Mouse (Mus musculus) liver, embryonic 14.5 days (tissue): ENCODE data around the gene Zdhhc19. TPM values are rescaled to one million over a fixed set of nuclear protein-coding genes. Genes with fewer than 3 reads are reported as not detected.

Experiments
- ATAC-seq: fragments of 200-750 bp; cut with Nextera tagmentation; 2 replicates; pipeline ENCODE4 v1.8.0; 2017; ENCODE audit warnings: moderate number of reproducible peaks, mild to moderate bottlenecking, moderate library complexity; ENCODE audit not compliant: insufficient read depth
- DNase-seq, 3 experiments: peaks; one replicate each; pipeline ENCODE4 v3.0.0-alpha.2; 2012 to 2013; ENCODE audit warnings: low read depth in 3 of 3, low spot score in 3 of 3
- H3K27ac ChIP-seq: fragments of 300-500 bp; sonication (generic); 2 replicates; pipeline ENCODE4 v1.5.1; 2014; ENCODE audit warnings: moderate library complexity, mild to moderate bottlenecking, control low read depth, inconsistent platforms
- H3K27me3 ChIP-seq: fragments of 300-500 bp; sonication (generic); 2 replicates; pipeline ENCODE4 v1.6.1; 2014; ENCODE audit warnings: mild to moderate bottlenecking, low read length, moderate library complexity; ENCODE audit not compliant: control insufficient read depth, insufficient read depth
- H3K36me3 ChIP-seq: fragments of 300-500 bp; sonication (generic); replicated peaks from 2 replicates; pipeline ENCODE4 v1.6.1; 2014; ENCODE audit warnings: low read depth; ENCODE audit not compliant: control insufficient read depth, insufficient read depth
- H3K4me1 ChIP-seq, 2 experiments: fragments of 200-500 bp in 1 of 2; fragments of 300-500 bp in 1 of 2; sonication (generic) in 1 of 2; replicated peaks; 2 replicates each; pipeline ENCODE4 v1.6.1; 2012 to 2014; ENCODE audit warnings: antibody characterized with exemption in 1 of 2, inconsistent platforms in 1 of 2, low read length in 1 of 2; ENCODE audit not compliant: control insufficient read depth in 2 of 2, insufficient read depth in 2 of 2
- H3K4me2 ChIP-seq: fragments of 300-500 bp; sonication (generic); 2 replicates; pipeline ENCODE4 v1.6.1; 2014; ENCODE audit warnings: low read depth, mild to moderate bottlenecking, control low read depth, moderate library complexity
- H3K4me3 ChIP-seq, 2 experiments: fragments of 200-500 bp in 1 of 2; fragments of 300-500 bp in 1 of 2; sonication (generic) in 1 of 2; 2 replicates each; pipeline ENCODE4 v1.5.1; 2012 to 2014; ENCODE audit warnings: low read depth in 2 of 2, low read length in 2 of 2, mild to moderate bottlenecking in 2 of 2, control low read depth in 1 of 2, inconsistent platforms in 1 of 2, moderate library complexity in 1 of 2; ENCODE audit not compliant: insufficient read depth in 1 of 2
- H3K9ac ChIP-seq: fragments of 300-500 bp; sonication (generic); replicated peaks from 2 replicates; pipeline ENCODE4 v1.6.1; 2014; ENCODE audit warnings: mild to moderate bottlenecking, control low read depth, moderate library complexity
- H3K9me3 ChIP-seq: fragments of 300-500 bp; sonication (generic); 2 replicates; pipeline ENCODE4 v1.6.1; 2016; ENCODE audit warnings: low read length, mixed read lengths; ENCODE audit not compliant: control insufficient read depth
- CTCF ChIP-seq: IDR thresholded peaks from 2 replicates; pipeline ENCODE4 v1.5.1; 2016; ENCODE audit warnings: antibody characterized with exemption, low read depth, control low read depth
- EP300 ChIP-seq: IDR thresholded peaks from 2 replicates; pipeline ENCODE4 v1.6.1; 2016; ENCODE audit warnings: antibody characterized with exemption, low read depth
- WGBS: fragments of 180-500 bp; shearing (Covaris S2); extraction: QIAGEN DNeasy Blood & Tissue Kit; methylation state at CpG from one replicate; pipeline ENCODE4 v1.1.7; 2014; ENCODE audit not compliant: insufficient replicate concordance; 5-methylcytosine and 5-hydroxymethylcytosine counted together
- polyA plus RNA-seq, 2 experiments: library from polyadenylated mRNA; depleted of rRNA in 1 of 2; stranded (reverse) in 1 of 2; unstranded in 1 of 2; fragments of >200 nt; fragmentation: Nextera tagmentation in 1 of 2; extraction: Ambion mirVana in 1 of 2; gene quantifications; 2 replicates each; pipeline versions ENCODE4 v1.2.1 to v1.2.3; 2012 to 2014

Gene Zdhhc19
- polyA plus RNA-seq, 2 experiments = not detected

DNA sequence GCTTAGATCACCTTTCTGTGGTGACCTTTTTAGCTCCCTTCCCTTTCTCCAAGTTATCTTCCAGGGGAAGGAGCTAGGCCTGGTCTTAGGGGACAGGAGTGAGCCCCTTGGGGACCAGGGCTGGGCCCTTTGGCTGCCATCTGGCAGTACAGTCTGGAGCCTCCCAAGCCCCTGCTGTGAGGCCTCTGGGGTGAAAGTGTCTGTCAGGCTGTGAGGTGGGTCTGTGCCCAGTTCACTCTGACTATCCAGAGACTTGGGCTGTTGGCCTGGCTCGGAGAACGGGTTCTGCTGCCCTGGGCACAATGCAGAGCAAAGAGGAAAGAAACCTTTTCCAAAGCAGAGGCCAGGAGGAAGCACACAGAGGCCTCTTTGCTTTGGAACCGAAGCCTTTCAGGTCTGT lies 16.9 kb downstream of the Zdhhc19 start:
- H3K36me3 ChIP-seq = no peaks in the 10 kb centered on the region
- TF ChIP-seq CTCF (no peak), EP300 (no peak)
- H3K9ac ChIP-seq = peak overlapping the region; percentile 68
- H3K4me3 ChIP-seq = peak overlapping the region in 1 of 2 experiments; percentile 9; a peak in 1 of 4 replicates
- H3K4me2 ChIP-seq = peak overlapping the region; percentile 96
- no peak for ATAC-seq
- no peak for DNase-seq
- H3K4me1 ChIP-seq = peaks cover 77 to 78% of the 10 kb centered on the region in 2 experiments
- WGBS = 89% methylated on average over 3 of the region's 3 CpGs
- peak overlapping the region; percentile 100 for H3K27ac ChIP-seq
- no peaks in the 10 kb centered on the region for H3K9me3 ChIP-seq
- no peaks in the 10 kb centered on the region for H3K27me3 ChIP-seq

GRCm38 (mm10) chr16:32513401-32513800 lies 17.3 kb downstream of the Zdhhc19 start:
- H3K27ac ChIP-seq = peak overlapping the region; percentile 100
- 92% methylated on average over 6 of the region's 6 CpGs for WGBS
- H3K9ac ChIP-seq = peak overlapping the region; percentile 68
- no peaks in the 10 kb centered on the region for H3K27me3 ChIP-seq
- DNase-seq (no peak), ATAC-seq (no peak)
- no peak overlapping the region for H3K4me3 ChIP-seq
- no peaks in the 10 kb centered on the region for H3K36me3 ChIP-seq
- H3K9me3 ChIP-seq = no peaks in the 10 kb centered on the region
- no peak for TF ChIP-seq CTCF
- TF ChIP-seq EP300 = no peak
- peaks cover 72 to 73% of the 10 kb centered on the region in 2 experiments for H3K4me1 ChIP-seq
- peak overlapping the region; percentile 96 for H3K4me2 ChIP-seq

DNA sequence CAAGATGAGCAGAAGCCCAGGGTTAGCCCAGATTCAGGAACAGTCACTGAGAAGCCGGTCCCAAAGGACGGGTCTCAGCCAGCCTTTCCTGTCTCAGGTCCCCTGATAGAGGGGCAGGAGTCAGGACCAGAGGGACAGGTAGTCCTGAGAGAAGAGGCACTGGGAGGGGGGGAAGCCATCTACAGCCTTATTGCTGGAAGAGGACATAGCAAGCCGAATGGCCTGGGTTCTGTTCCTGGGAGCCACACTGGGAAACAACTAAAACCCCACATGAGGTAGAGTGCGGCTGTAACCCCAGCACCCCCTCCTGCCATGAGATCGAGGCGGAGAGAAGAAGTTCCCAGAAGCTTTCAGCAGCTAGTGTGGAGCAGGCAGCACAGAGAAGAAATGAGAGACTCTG lies 17.9 kb downstream of the Zdhhc19 start:
- no peak overlapping the region for H3K9ac ChIP-seq
- ATAC-seq (no peak), DNase-seq (no peak)
- TF ChIP-seq EP300 (no peak), CTCF (no peak)
- H3K36me3 ChIP-seq = no peaks in the 10 kb centered on the region
- peak overlapping the region; percentile 100 for H3K27ac ChIP-seq
- H3K4me3 ChIP-seq = no peak overlapping the region
- no peaks in the 10 kb centered on the region for H3K27me3 ChIP-seq
- WGBS = 85% methylated on average over 6 of the region's 6 CpGs
- H3K4me1 ChIP-seq = peaks cover 67 to 69% of the 10 kb centered on the region in 2 experiments
- H3K4me2 ChIP-seq = no peak overlapping the region
- H3K9me3 ChIP-seq = no peaks in the 10 kb centered on the region

DNA sequence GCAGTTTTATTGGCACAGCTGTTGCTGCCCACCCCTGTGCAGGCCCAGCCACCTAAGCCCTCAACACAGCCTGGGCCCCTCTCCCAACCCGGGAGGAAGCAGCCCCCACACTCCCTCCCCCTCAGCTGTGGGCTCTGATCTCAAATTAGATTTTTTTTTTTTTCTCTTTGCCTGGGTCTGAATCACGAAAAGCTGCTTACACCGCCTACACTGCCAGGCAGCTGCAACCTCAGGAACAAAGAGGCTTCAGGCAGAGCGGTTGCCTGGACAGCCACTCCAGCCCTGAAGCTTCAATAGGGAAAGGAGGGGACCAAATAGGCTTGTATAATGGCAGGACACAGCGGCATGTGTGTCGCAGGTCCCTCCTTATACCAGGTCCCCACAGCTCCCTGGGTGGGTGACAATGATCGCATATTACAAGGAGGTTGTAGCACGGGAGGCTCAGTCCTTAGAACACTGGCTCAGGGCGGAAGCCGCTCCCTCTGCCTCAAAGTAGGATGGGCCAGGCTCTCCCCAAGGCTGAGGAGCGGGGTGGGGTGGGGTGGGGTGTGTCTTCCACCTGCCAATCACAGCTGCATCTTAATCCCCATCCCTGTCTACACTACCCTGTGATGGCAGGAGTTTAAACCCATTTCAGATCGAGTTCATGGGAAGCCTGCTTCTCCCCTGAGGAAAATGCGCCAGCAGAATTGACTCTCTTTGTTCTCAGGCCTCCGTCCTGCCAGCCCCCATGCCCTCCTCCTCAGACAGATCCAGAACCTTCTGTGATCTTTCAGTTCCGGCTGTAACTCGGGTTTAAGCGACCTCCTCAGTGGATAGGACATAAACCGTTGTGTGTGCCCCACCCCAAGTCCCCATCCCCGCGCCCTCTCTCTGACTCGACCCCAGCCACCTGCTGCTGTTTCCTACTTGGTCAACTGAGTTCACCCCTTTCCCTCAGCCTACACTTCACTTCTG lies 20.2 kb downstream of the Zdhhc19 start:
- H3K27ac ChIP-seq = peak overlapping the region; percentile 89

More for the DNA sequence above, 20.2 kb downstream of the Zdhhc19 start:
- no peaks in the 10 kb centered on the region for H3K27me3 ChIP-seq
- no peaks in the 10 kb centered on the region for H3K9me3 ChIP-seq
- DNase-seq (peak in 2 of 3 experiments; percentile 50 to 69), ATAC-seq (peak; percentile 79)
- WGBS = 32% methylated on average over 21 of the region's 21 CpGs
- peaks cover 67 to 71% of the 10 kb centered on the region in 2 experiments for H3K4me1 ChIP-seq
- H3K9ac ChIP-seq = peak overlapping the region; percentile 68
- H3K36me3 ChIP-seq = no peaks in the 10 kb centered on the region
- TF ChIP-seq EP300 = no peak
- no peak for TF ChIP-seq CTCF
- H3K4me3 ChIP-seq = 0 out of 4 replicates have a peak overlapping the region, but pooled peaks have one; percentile 8 to 27
- H3K4me2 ChIP-seq = peak overlapping the region; percentile 60
